Mouse (Mus musculus) limb, embryonic 12.5 days (tissue): Measurements from ENCODE around the gene Gpatch8. TPM values are rescaled to one million over a fixed set of nuclear protein-coding genes. Genes with fewer than 3 reads are reported as not detected.
"Not testable (repeated sequence)": the region's sequence is repeated elsewhere in the genome, so short reads cannot be mapped to it uniquely, and the experiment has no call there.

Source experiments
- ATAC-seq: fragments of 200-750 bp; cut with Nextera tagmentation; 2 replicates; pipeline ENCODE4 v1.8.0; 2017; ENCODE audit warnings: low read depth, moderate TSS enrichment; ENCODE audit not compliant: insufficient number of reproducible peaks, insufficient read depth, low FRiP score, low TSS enrichment
- H3K27ac ChIP-seq: fragments of 300-500 bp; sonication (generic); 2 replicates; pipeline ENCODE4 v1.5.1; 2016; ENCODE audit warnings: mild to moderate bottlenecking, moderate library complexity
- H3K27me3 ChIP-seq: fragments of 300-500 bp; sonication (generic); 2 replicates; pipeline ENCODE4 v1.6.1; 2016; ENCODE audit warnings: mild to moderate bottlenecking, moderate library complexity
- H3K36me3 ChIP-seq: fragments of 300-500 bp; sonication (generic); 2 replicates; pipeline ENCODE4 v1.6.1; 2016; ENCODE audit warnings: mild to moderate bottlenecking, moderate library complexity
- H3K4me1 ChIP-seq: fragments of 300-500 bp; sonication (generic); replicated peaks from 2 replicates; pipeline ENCODE4 v1.6.1; 2016
- H3K4me2 ChIP-seq: fragments of 300-500 bp; sonication (generic); 2 replicates; pipeline ENCODE4 v1.6.1; 2016; ENCODE audit warnings: mild to moderate bottlenecking, moderate library complexity
- H3K4me3 ChIP-seq: fragments of 300-500 bp; sonication (generic); replicated peaks from 2 replicates; pipeline ENCODE4 v1.5.1; 2016; ENCODE audit warnings: mild to moderate bottlenecking
- H3K9ac ChIP-seq: fragments of 300-500 bp; sonication (generic); replicated peaks from 2 replicates; pipeline ENCODE4 v1.6.1; 2016; ENCODE audit warnings: mild to moderate bottlenecking, moderate library complexity
- H3K9me3 ChIP-seq: fragments of 300-500 bp; sonication (generic); 2 replicates; pipeline ENCODE4 v1.6.1; 2016; ENCODE audit warnings: mild to moderate bottlenecking, moderate library complexity
- WGBS: fragments of 180-500 bp; shearing (Covaris S2); methylation state at CpG from one replicate; pipeline ENCODE4 v1.1.7; 2016; 5-methylcytosine and 5-hydroxymethylcytosine counted together
- polyA plus RNA-seq: library from polyadenylated mRNA; unstranded; fragments of >200 nt; fragmentation: Nextera tagmentation; extraction: Ambion mirVana; gene quantifications from 2 replicates; pipeline ENCODE4 v1.2.1, GENCODE M21; 2016

Gpatch8 gene
- polyA plus RNA-seq, 1 experiment from 2014 or later: 77.6 TPM

DNA sequence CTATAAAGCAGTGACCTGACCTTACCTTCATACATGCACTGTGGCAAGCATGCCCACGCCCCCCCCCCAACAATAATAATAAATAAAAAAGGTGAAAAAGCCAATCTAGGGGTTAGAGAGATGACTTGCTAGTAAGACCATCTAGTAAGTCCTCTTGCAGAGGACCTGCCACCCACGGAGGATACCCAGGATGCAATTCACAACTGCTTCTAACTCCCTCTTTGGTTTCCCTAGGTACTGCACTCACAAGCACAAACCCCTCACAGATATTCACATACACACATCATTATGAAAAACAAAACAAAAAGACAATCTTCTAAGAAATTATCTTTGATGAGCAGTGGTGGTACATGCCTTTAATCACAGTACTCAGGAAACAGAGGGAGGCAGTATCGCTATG is 4.1 kb downstream of the Gpatch8 start:
- Histone ChIP-seq H3K36me3 (peaks cover 17% of the 10 kb centered on the region; the same call in 1 of the 2 replicates), H3K9ac (no peak overlapping the region), H3K9me3 (no peaks in the 10 kb centered on the region), H3K27me3 (no peaks in the 10 kb centered on the region), H3K4me3 (no peak overlapping the region), H3K4me2 (no peak overlapping the region), H3K27ac (no peak overlapping the region), H3K4me1 (peaks cover 24% of the 10 kb centered on the region)
- ATAC-seq: no peak
- 93% methylated on average over 3 of the region's 3 CpGs for WGBS

DNA sequence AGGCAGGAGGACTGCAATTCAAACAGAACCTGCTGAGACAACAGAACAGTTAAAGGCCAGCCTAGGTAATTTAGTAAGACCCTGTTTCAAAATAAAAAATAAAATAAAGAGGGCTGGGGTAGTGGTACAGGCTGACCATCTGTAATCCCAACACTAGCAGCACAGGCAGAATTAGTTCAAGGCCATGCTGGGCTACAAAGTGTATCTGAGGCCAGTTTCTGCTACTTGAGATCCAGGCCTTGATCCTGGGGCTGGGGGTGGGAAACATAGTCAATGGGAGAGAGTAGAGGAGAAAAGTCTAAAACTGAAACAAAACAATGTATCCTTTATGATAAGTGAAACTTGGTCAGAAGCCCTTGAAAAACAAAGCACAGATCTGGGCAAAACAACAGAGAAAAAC is 5.0 kb downstream of the Gpatch8 start:
- Histone ChIP-seq H3K27ac (no peak overlapping the region), H3K4me1 (peaks cover 20% of the 10 kb centered on the region), H3K27me3 (no peaks in the 10 kb centered on the region), H3K4me2 (no peak overlapping the region), H3K9me3 (no peaks in the 10 kb centered on the region), H3K9ac (no peak overlapping the region), H3K36me3 (peaks cover 17% of the 10 kb centered on the region; the same call in 1 of the 2 replicates), H3K4me3 (no peak overlapping the region)
- ATAC-seq: no peak

DNA sequence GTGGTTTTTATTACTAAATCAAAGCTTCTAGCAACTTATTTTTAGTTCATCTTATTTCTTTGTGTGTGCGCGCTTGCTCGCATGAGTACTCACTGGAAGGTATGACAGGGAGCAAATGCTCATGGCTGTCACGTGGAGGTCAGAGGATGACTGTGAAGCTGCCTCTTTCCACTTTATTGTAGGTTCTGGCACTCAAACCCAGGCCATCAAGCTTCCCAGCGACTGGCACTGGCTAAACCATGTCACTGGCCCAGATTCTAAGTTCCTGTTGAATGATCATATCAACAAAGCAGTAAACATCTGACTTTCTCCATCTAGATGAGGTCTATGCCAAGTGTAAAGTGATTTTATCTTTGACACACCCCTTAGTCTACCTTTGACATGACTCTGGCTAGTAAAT is 14.7 kb downstream of the Gpatch8 start:
- no peak overlapping the region for H3K27ac ChIP-seq
- H3K4me3 ChIP-seq: no peak overlapping the region
- no peaks in the 10 kb centered on the region for H3K4me1 ChIP-seq
- H3K36me3 ChIP-seq: peaks cover 16% of the 10 kb centered on the region
- H3K4me2 ChIP-seq: no peak overlapping the region
- H3K27me3 ChIP-seq: no peaks in the 10 kb centered on the region
- ATAC-seq: no peak
- 91% methylated on average over 5 of the region's 5 CpGs for WGBS
- no peak overlapping the region for H3K9ac ChIP-seq
- H3K9me3 ChIP-seq: no peaks in the 10 kb centered on the region

DNA sequence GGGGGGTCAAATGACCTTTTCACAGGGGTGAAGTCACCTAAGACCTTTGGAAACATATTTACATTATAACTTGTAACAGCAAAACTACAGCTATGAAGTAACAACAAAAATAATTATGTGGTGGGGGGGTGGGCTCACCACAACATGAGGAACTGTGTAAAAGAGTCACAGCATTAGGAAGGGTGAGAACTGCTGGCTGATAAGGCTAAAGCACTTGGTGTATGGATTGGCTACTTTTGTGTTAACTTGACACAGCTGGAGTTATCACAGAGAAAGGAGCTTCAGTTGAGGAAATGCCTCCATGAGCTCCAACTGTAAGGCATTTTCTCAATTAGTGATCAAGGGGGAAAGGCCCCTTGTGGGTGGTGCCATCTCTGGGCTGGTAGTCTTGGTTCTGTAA is 15.9 kb downstream of the Gpatch8 start:
- not testable (repeated sequence) for H3K4me2 ChIP-seq, H3K9me3 ChIP-seq, H3K9ac ChIP-seq, ATAC-seq, H3K4me3 ChIP-seq, H3K4me1 ChIP-seq, H3K27me3 ChIP-seq, H3K27ac ChIP-seq
- peaks cover 20% of the 10 kb centered on the region for H3K36me3 ChIP-seq

GRCm38 (mm10) chr11:102539690-102540089 is 16.5 kb downstream of the Gpatch8 start:
- H3K4me3 ChIP-seq: no peak overlapping the region
- no peak overlapping the region for H3K27ac ChIP-seq
- no peaks in the 10 kb centered on the region for H3K9me3 ChIP-seq
- H3K4me1 ChIP-seq: no peaks in the 10 kb centered on the region
- no peak for ATAC-seq
- no peaks in the 10 kb centered on the region for H3K27me3 ChIP-seq
- WGBS: 75% methylated on average over 1 of the region's 1 CpGs
- H3K9ac ChIP-seq: no peak overlapping the region
- peaks cover 20% of the 10 kb centered on the region for H3K36me3 ChIP-seq
- no peak overlapping the region for H3K4me2 ChIP-seq

GRCm38 (mm10) chr11:102536210-102536609 is 20.0 kb downstream of the Gpatch8 start:
- WGBS: 79% methylated on average over 3 of the region's 3 CpGs
- no peak overlapping the region for H3K27ac ChIP-seq
- no peak overlapping the region for H3K4me3 ChIP-seq
- no peak for ATAC-seq
- H3K4me1 ChIP-seq: no peaks in the 10 kb centered on the region
- no peak overlapping the region for H3K4me2 ChIP-seq
- peaks cover 17% of the 10 kb centered on the region for H3K36me3 ChIP-seq
- no peak overlapping the region for H3K9ac ChIP-seq
- H3K9me3 ChIP-seq: no peaks in the 10 kb centered on the region
- no peaks in the 10 kb centered on the region for H3K27me3 ChIP-seq

DNA sequence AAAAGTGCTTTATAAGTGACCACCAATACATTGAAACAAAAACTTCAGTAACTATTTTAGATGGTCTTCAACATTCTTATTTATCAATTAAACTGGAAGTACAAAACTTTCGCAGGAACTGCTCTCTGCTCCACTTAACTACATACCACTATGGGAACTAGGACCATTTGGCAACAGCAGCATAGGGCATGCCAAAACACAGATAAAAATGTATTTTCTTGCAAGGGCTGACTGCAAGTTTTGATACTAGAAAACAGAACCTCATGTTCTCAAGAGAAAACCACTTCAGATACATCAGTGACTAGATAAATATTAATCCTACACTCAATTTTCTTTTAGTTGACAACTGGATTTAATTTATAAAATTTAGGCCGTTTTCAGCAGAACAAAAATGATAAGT is 22.1 kb downstream of the Gpatch8 start:
- Histone ChIP-seq H3K36me3 (peaks cover 15% of the 10 kb centered on the region), H3K9me3 (no peaks in the 10 kb centered on the region), H3K4me3 (no peak overlapping the region), H3K4me2 (no peak overlapping the region), H3K27me3 (no peaks in the 10 kb centered on the region), H3K27ac (no peak overlapping the region), H3K4me1 (no peaks in the 10 kb centered on the region), H3K9ac (no peak overlapping the region)
- WGBS: 93% methylated on average over 2 of the region's 2 CpGs
- ATAC-seq: no peak

DNA sequence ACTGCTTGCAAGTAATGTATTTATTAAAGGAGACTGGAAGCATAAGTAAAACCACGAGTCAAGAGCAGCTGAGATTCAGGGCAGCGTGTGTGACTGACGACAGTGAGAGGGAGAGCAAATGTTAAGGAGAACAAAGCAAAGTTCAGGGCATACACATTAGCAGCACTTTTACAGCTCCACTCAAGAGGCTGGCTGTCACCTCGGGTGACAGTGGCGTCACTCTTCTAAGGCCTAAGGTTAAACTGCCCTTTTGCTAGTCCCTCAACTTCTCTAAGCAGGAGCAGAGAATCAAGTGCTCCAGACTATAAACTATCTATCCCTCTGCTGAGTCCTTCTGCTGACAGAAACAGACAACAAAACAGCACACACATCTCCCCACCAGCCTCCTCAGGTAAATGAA is 24.8 kb downstream of the Gpatch8 start:
- Histone ChIP-seq H3K4me1 (no peaks in the 10 kb centered on the region), H3K4me3 (no peak overlapping the region), H3K27me3 (no peaks in the 10 kb centered on the region), H3K36me3 (peaks cover 16% of the 10 kb centered on the region; the same call in 1 of the 2 replicates), H3K27ac (no peak overlapping the region), H3K4me2 (no peak overlapping the region), H3K9me3 (no peaks in the 10 kb centered on the region), H3K9ac (no peak overlapping the region)
- ATAC-seq: no peak
- 34% methylated on average over 5 of the region's 5 CpGs for WGBS

GRCm38 (mm10) chr11:102514793-102515424 is 41.3 kb downstream of the Gpatch8 start:
- H3K27me3 ChIP-seq: no peaks in the 10 kb centered on the region
- H3K4me2 ChIP-seq: no peak overlapping the region
- no peaks in the 10 kb centered on the region for H3K9me3 ChIP-seq
- no peak overlapping the region for H3K4me3 ChIP-seq
- no peak for ATAC-seq
- H3K9ac ChIP-seq: no peak overlapping the region
- no peak overlapping the region for H3K27ac ChIP-seq
- H3K36me3 ChIP-seq: peaks cover 41% of the 10 kb centered on the region
- WGBS: 100% methylated on average over 1 of the region's 1 CpGs
- 0 out of 2 replicates have a peak, but pooled peaks cover 4% of the 10 kb centered on the region for H3K4me1 ChIP-seq

DNA sequence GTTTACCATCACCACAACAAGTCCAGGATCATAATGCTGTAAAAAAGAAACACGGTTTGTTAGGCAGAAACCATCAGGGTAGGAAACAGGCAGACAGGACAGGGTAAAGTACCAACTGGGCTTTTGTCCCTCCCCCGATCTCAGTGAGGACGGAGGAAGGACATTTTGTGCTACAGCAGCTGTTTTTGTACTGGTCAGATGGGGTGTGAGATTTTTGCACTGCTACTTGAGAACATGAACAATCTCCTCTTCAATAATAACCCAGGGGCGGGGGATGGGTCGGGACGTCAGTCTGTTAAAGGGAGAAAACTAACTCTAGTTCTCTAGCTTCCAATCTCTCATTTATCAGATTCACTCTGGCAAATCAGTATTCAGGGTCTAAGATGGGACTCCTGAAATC is 46.0 kb downstream of the Gpatch8 start:
- peaks cover 45% of the 10 kb centered on the region for H3K36me3 ChIP-seq
- H3K27me3 ChIP-seq: no peaks in the 10 kb centered on the region
- no peak overlapping the region for H3K27ac ChIP-seq
- H3K9ac ChIP-seq: no peak overlapping the region
- no peaks in the 10 kb centered on the region for H3K9me3 ChIP-seq
- 72% methylated on average over 6 of the region's 6 CpGs for WGBS
- no peak for ATAC-seq
- H3K4me1 ChIP-seq: 0 out of 2 replicates have a peak, but pooled peaks cover 4% of the 10 kb centered on the region
- H3K4me2 ChIP-seq: no peak overlapping the region
- H3K4me3 ChIP-seq: no peak overlapping the region

- Histone ChIP-seq H3K4me2 (no peak overlapping the region), H3K9ac (no peak overlapping the region), H3K27me3 (no peaks in the 10 kb centered on the region), H3K4me1 (no peaks in the 10 kb centered on the region), H3K4me3 (no peak overlapping the region), H3K9me3 (no peaks in the 10 kb centered on the region), H3K36me3 (peaks cover 86% of the 10 kb centered on the region), H3K27ac (no peak overlapping the region)
- WGBS: 80% methylated on average over 2 of the region's 2 CpGs
- no peak for ATAC-seq
Observed at GRCm38 (mm10) chr11:102496732-102497131, 59.5 kb downstream of the Gpatch8 start.

- H3K4me1 ChIP-seq: no peaks in the 10 kb centered on the region
- H3K4me3 ChIP-seq: no peak overlapping the region
- no peak overlapping the region for H3K27ac ChIP-seq
- no peaks in the 10 kb centered on the region for H3K27me3 ChIP-seq
- peaks cover 84% of the 10 kb centered on the region for H3K36me3 ChIP-seq
- WGBS: 95% methylated on average over 2 of the region's 2 CpGs
- no peaks in the 10 kb centered on the region for H3K9me3 ChIP-seq
- ATAC-seq: no peak
- H3K9ac ChIP-seq: no peak overlapping the region
- H3K4me2 ChIP-seq: no peak overlapping the region
Observed at GRCm38 (mm10) chr11:102496206-102496605, 60.0 kb downstream of the Gpatch8 start.
